Mouse (Mus musculus): Measurements from ENCODE around the gene Sall4. TPM values are rescaled to one million over a fixed set of nuclear protein-coding genes. Genes with fewer than 3 reads are reported as not detected.

Gene Sall4
- polyA plus RNA-seq (2015; fragmentation: Nextera tagmentation; extraction: Ambion mirVana), result 0.06 and 0.55 TPM in 2 replicates

GRCm38 (mm10) chr2:168767582-168767981, at the start of gene Sall4:
Gene Sall4 (minus strand): TSS chr2:168767943.

GRCm38 (mm10) chr2:168742059-168742627, 25.6 kb downstream of the Sall4 start, which contains the start of gene Atp9a:
Gene Atp9a (minus strand): TSS chr2:168742409.

Other genes starting within 250 kb of the Sall4 start
- gene Nfatc2, start 166.3 kb downstream of the Sall4 start, polyA plus RNA-seq (2015; fragmentation: Nextera tagmentation; extraction: Ambion mirVana), result 1.4 and 1.7 TPM in 2 replicates
- gene Atp9a, start 25.5 kb downstream of the Sall4 start, polyA plus RNA-seq (2015; fragmentation: Nextera tagmentation; extraction: Ambion mirVana), result 26.8 and 35.5 TPM in 2 replicates
- 19.4 and 25.4 TPM in 2 replicates for gene Zfp64, start 187.6 kb upstream of the Sall4 start, polyA plus RNA-seq (2015; fragmentation: Nextera tagmentation; extraction: Ambion mirVana)